Mouse (Mus musculus): ENCODE results near the gene Gnb2.
A peak's percentile ranks its signal among the peaks of the same experiment; 100 is the strongest.

Gene Gnb2

DNA sequence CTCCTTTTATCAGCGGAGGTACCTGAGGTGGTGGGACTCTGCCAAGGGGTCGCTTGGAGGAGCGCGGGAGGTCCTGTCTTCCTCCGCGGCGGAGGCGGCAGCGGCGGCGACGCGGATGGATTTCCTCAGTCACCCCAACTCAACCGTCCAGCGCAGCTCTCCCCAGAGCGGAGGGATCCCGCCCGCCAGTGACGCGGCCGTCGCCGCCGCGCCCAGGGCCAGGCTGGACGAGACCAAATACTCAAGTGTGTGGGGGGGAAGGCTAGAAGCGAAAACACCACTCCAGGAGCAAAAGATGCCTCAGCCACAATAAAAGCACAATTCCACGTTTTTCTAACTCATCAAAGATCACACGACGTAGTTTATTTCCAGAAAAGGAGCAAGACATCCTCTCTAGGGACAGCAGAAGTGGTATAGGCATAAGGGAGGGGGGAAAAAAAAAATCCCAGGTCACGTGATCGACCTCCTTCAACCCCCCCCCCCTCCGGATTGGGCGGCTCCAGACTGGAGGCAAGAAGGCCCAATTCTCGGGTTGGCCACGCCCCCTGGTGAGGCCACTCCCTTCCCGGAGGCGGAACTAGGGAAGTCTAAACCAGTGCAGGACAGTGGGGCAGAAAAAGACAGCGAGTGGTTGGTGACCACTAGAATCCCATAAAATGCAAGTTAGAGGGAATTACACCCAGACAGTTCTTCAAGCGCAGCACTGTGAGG is at the start of gene Gnb2, which contains the start of gene Epo:
TSS of gene Gnb2 (minus strand) at position 394 of the 711 bp plus-strand sequence.
TSS of gene Epo (minus strand) at position 126 of the 711 bp plus-strand sequence.
- DNase-seq (ENCODE audit: low spot score) = peak; percentile 99

DNA sequence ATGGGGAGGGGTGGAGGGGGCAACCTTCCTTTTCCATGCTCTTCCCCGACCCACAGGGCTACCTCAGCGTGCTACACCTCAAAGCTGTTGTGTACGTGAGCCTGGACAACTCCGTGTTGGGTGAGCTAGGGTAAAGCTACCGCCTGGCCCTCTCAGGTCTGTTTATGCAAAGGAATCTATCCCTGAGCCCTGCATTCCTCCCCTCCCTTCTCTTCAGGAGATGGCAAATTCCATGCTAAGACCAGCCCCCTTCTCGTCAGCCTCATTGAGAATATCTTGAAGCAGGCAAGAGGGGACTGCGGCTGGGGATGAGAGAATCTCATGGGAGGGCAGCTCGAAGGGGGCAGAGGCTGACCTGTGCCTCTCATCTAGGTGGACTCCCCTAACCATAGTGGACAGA is 49.4 kb upstream of the Gnb2 start:
- no peak for DNase-seq (ENCODE audit: low spot score)

DNA sequence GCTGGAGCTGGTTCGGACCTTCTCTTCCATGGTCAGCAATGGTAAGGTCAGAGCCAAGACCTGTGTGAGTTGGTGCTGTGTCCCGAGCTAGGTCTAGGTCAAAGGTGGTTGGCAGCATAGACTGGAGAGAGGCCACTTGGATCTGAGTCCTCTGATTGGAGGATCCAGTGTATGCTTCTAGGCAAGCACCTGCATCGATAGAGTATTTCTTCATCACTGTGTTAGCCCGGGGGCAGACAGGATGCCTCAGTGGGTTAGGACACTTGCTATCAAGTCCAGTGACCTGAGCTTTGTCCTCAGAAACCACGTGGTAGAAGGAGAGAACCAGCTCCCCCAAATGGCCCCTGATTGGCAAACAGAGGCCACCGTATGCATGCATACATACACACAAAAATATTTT is 46.9 kb upstream of the Gnb2 start:
- no peak for DNase-seq (ENCODE audit: low spot score)

DNA sequence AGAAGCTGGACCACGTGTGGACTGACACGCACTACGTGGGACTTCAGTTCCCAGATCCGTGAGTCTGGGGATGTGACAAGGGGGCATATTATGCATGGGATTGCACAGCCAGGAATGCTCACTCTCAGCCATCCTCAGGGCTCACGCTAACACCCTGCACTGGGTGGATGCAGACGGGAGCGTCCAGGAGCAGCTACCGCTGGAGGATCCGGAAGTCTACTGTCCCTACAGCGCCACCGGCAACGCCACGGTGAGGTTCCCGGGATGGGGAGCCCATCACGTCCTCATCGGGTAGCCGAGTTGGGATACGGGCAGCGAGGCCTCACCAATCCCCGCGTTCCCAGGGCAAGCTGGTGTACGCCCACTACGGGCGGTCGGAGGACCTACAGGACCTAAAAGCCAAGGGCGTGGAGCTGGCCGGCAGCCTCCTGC is 41.2 kb upstream of the Gnb2 start:
- DNase-seq (ENCODE audit: low spot score) = peak; percentile 88

DNA sequence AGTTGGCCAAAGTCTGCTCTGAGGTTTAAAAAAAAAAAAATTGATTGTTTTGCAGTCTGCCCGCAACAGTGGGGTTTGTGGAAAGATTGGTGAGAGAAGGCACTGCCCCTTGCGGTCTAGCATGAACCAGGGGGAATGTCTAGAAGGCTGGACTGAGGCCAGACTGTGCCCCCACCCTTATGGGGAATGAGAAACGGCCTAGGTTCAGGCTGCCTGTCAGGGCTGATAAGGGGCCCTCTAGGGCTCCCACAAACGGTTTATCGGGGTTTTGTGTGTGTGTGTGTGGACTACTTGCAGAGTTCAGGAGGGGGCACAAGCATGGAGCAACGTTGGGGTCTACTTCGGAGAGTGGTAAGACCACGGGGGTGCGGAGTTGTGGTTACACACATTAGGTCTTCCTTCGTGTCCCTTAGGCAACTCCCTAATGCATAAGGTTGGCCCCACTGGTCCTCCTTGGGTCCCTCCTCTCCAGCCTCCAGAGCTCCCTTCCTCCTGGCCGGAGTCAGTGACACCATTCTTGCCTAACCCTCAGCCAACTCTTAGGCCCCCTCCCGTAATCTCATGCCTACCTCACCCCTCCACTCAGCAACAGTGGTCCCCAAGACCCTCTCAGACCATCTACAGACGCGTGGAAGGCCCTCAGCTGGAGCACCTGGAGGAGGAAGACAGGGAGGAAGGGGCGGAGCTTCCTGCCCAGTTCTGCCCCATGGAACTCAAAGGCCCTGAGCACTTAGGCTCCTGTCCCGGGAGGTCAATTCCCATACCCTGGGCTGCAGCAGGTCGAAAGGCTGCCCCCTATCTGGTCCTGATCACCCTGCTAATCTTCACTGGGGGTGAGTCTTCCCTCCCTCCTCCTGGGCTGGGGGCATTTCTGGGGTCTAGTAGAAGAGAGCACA is 37.6 kb upstream of the Gnb2 start:
- DNase-seq (ENCODE audit: low spot score) = no peak

DNA sequence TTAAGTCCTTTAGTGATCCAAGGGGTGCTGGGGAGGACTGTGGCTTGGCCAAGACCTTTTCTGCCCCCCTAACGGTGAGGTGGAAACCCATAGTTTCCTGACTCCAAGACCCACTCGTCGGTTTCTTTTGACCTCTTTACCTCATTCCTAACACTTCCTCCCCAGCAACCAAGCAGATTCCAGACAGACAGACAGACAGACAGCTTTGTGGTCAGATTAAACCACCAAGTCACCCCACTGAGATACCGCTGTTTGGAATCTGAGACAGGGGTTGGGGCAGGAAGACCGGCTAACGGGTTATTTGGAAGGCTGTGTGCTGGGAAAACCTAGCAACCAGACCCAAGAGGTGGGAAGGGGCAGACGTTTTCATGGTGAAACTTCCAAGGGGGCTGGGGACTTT is 36.9 kb upstream of the Gnb2 start:
- no peak for DNase-seq (ENCODE audit: low spot score)

DNA sequence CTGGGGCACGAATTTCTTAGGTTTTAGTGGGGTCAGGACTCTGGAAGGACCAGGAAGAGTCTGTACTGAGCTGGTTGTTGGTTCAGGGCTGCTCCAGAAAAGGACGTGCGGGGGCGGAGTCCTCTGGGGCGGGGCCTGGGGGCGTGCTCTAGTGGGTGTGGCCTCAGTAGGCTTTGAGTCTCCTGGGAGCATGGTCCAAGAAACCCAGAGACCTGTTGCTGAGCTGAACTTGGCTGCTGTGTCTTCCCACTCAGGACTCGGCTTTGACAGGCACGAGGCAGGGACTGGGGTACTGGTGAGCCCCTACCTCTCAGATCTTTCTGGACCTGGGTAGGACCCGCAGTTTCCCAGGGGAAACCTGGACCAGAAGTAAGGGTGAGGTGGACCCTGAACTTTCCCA is 36.4 kb upstream of the Gnb2 start, which contains the start of gene Tfr2:
TSS of gene Tfr2 (plus strand) at position 176 of the 400 bp plus-strand sequence.
- DNase-seq (ENCODE audit: low spot score) = no peak

DNA sequence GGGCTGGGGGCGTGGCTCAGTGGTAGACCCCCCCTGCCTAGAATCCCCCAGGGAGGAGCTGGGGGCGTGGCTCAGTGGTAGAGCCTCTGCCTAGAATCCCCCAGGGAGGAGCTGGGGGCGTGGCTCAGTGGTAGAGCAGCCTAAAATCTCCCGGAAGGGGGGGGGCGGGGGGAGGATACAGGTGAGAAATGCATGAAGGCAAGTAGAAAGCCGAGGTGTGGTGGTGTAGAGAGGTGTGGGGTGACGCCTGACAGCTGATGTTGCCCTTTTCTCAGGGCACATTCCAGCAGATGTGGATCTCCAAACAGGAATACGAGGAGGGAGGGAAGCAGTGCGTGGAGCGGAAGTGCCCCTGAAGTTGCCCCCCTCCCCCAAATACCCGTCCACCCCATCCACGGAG is 35.7 kb upstream of the Gnb2 start:
- DNase-seq (ENCODE audit: low spot score) = no peak

DNA sequence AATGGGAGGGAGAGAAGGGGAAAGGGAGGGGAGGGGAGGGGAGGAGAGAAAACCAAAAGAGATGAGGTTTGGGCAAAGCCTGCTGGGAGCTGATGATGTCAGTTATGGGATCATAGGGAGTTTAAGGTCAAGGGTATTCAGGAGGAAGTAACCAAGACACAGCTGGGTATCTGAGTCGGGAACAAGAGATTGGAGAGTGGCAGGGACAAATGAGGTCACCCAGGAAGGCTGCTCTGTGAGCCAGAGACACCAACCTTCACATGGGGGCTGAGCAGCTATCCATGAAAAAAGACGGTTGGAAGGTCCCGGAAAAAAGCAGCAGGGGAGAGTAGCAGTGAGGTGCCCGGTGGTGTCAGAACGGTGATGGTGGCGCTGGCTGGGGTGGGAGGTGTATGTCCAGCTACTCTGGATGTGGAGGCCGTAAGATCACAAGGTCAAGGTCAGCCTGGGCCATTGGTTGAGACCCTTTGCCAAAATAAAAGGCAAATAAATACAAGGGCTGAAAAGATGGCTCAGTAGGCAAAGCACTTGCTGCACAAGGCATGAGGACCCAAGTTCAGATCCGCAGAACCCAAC is 35.0 kb upstream of the Gnb2 start:
- DNase-seq (ENCODE audit: low spot score) = no peak

DNA sequence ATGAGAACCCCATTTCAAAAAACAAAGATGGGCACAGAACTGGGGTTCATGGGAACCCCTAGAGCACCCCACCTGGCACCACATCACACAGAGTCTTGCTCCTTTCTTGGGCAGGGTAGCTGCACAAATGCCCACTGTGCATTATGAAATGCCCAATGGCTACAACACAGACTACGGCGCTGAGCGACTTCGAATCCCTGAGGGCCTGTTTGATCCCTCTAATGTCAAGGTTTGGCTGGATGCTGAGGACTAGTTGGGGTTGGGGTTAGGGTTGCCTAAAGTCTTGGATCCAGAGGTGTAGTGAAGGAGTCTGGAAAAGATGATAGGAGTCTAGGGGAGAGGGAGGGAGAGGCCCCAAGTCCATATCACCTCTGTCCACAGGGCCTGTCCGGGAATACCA is 33.1 kb upstream of the Gnb2 start:
- DNase-seq (ENCODE audit: low spot score) = no peak

DNA sequence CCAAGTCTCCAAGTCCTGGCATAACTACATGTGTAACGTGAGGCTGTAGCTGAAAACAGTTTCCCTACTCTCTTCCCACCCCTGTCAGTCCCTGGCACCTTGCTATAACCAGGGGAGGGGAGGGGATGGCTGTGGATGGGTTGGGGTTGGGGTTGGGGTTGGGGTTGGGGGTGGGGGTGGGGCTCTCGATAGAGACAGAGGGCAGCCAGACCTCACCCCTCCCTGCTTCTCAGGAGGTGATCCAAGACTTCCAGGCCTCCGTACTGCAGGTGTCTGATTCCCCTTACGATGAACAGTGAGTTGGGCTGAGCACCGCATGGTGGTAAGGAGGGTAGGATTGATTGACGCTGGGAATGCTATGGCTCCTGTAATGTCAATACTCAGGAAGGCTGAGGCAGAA is 32.4 kb upstream of the Gnb2 start:
- DNase-seq (ENCODE audit: low spot score) = no peak

DNA sequence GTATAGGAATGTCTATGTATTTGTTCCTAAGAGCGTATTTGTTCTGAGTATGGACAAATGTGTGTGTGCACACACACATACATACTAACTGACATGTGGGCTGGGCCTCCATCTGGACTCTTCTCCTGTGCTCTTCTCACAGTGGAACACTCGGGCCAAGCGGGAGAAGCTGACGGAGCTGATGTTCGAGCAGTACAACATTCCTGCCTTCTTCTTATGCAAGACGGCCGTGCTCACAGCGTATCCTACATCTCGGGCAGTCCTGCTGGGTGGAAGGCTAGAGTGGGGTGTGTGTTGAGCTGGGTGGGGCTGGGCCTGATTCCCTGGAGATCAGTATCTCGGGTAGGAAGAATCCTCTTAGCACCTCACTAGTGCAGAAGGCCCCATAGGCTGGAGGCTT is 29.7 kb upstream of the Gnb2 start:
- no peak for DNase-seq (ENCODE audit: low spot score)

DNA sequence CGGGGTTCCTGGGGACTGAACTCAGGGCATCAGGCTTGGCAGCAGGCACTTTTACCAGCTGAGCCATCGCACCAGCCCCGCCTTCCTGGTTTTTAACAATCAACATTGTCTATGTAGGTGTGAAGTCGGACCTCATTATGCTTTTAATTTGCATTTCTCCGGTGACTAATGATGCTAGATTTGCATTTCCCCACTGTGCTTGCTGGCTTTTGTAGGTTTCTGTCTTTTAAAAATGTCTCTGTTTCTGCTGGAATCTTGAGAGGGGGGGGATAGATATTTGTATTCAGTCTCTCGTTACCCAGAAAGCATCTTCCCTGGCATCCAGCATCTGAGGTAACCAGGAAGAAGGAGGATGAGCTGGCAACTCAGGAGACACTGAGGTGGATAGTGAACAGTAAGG is 28.2 kb upstream of the Gnb2 start:
- no peak for DNase-seq (ENCODE audit: low spot score)

DNA sequence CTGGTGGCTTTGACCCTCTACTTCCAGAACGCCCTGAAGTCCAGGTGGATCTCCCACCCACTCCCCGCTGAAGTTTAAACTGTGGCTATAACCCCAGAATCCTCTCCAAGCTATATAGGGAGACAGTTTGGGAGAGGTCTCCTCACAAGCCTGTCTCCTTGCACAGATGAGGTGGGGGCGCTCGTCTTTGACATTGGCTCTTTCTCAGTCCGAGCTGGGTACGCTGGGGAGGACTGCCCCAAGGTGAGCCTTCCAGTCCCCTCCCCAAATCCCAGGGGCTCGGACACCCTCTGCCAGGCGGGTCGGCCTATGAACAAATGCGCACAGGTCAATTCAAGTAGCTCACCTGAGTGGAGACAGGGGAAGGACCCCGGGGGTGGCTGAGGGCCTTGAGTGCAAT is 20.6 kb upstream of the Gnb2 start:
- no peak for DNase-seq (ENCODE audit: low spot score)

DNA sequence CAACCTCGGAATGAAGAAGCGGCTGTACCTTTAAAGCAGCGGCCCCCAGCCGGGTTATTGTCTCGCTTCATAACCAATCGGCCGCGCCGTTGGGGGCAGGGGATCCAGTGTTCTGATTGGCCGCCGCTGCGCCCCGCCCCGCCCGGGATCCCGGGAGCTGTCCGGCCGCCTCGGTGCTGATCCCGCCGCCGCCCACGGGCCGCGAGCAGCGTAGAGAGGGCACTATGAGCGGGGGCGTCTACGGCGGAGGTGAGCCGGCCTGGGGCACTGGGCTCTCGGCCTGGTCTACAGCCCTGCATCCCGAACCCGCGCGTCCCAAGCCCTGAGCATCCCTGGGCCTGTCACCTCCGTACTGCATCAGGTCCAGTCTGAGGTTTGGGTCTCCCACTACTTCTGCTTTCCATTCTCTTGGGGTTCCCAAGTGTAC is 20.1 kb upstream of the Gnb2 start, which contains the start of gene Actl6b:
TSS of gene Actl6b (plus strand) at position 107 of the 427 bp plus-strand sequence.
- DNase-seq (ENCODE audit: low spot score) = peak; percentile 94

DNA sequence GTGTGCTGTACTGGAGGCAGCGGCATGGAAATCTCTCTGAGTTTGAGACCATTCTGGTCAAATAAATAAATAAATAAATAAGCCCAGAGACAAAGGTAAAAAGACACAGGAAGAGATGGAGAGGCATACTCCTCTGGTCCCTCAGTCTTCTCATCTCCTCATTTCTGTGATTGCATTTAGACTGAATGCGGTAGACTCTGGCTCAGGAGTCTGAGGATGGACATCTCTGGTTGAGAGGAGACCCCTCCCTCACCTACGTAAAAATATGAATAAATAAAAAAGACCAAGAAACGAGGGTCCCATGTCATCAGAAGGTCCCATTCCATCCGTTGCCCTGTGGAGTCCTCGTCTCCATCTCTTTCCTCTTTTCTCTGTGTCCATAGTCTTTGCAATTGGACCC is 19.7 kb upstream of the Gnb2 start:
- DNase-seq (ENCODE audit: low spot score) = no peak

DNA sequence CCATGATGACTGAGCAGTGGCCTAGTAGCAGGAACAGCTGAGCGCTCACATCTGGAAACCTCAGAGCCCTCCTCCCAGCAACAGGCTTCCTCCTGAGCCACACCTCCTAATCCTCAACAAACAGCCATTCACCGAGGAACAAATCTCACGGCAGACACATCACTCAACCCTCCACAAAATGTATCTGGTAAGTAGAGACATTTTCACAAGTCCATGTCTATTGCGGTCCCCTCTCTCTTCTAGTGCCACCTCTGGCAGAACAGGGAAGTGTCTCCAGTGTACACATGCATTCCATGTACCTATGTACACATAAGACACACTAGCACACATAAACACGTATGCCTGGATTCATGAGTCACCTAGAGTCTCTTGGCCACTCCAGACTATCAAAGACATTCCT is 17.8 kb upstream of the Gnb2 start:
- DNase-seq (ENCODE audit: low spot score) = peak; percentile 44

DNA sequence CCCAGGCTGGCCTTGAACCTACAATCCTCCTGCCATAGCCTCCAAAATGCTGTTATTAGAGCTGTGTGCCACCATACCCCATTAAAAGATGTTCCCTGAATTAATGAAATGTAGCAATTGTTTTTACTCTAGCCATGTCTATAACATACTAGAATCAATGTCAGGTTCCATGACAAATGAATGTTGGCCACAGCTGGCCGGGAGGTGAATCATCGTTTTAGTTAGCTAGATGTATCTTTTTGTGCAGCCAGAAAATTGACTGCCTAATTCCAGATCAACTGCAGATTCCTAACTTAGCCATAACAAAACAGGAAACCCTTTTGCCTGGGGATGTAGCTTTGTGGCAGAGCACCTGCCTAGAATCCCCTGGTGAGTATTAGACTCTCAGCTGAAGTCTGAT is 16.5 kb upstream of the Gnb2 start:
- DNase-seq (ENCODE audit: low spot score) = peak; percentile 36

DNA sequence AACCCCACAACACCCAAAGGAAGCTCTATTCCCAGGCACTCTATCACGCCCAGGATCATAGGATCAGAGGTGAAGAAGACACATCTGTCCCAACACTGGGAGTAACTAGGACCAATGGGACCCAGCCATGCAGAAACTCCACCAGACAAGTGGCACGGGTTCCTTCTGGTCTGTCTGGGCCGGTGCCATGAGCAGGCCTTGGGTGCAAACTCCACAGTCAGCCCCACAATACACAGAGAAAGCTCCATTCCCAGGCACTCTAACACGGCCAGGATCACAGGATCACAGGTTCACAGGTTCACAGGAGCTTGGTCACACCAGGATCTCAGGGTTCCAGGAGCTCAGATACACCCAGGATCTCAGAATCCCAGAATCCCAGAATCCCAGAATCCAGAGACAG is 12.3 kb upstream of the Gnb2 start:
- no peak for DNase-seq (ENCODE audit: low spot score)

DNA sequence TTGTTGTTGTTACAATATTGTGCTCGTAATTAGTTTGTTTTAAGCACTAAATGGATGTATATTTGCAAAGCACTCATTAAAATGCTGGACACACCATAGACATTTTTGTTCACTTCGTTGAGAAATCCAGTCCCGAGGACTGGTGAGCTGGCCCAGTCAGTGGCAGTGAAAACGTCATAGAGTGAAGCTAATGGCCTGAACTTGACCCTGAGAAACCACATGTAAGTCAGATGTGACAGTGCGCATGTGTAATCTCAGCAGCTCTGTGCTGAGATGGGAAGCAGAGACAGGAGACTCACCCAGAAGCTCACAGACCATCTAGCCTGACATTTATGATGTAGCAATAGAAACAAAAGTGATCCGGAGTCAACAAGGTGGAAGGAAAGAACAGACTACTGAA is 11.6 kb upstream of the Gnb2 start:
- no peak for DNase-seq (ENCODE audit: low spot score)

DNA sequence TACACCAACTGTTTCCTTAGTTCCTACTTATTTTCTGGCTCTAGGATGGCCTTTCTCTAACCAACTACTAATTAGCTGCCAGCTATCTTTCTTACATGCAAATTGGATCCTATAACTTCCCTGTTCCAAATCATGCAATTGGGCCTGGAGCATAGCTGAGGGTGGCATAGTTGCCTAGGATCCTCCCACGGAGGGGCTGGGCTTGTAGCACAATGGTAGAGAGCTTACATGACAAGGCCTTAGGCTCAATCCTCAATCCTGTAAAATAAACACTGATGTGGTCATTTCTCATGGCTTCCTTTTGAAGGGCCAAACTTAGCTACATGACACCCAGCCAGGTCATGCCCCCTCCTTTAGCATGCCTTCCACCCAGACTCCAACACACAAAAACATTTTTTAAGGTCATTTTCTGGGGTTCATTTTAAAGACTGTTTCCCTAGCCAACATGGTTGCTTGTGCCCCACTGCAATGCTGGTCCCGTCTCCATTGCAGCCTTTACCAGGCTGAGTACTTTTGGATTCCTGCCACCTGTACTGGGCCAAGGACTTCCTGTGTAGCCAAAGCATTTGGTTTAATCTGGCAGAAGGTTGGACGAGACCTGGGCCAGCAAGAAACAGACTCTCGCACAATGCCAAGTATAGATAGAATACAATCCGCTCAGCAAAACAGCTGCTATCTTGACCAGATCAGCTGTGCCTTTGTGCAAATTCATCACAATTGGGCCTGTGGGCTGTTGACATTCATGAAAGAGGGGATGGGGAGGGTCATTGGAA is 8.6 kb upstream of the Gnb2 start:
- DNase-seq (ENCODE audit: low spot score) = no peak

DNA sequence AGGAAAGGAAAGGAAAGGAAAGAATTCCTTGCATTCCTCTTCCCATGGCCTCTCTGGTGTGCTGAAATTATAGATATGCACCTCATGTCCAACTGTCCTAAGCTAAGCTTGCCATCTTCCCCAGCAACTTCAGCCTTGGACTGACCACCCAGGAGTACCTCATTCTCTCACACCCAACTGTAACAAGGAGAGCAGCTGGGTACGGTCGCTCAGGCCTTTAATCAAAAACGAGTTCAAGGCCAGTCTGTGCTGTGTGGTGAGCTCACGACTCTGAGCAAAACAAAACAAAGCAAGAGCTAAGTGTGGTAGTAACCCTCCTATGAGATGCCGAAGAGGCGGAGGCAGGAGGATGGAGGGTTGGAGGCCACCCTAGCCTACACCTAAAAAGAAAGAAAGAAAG is 7.7 kb upstream of the Gnb2 start:
- DNase-seq (ENCODE audit: low spot score) = no peak
